Mouse (Mus musculus) hindbrain, postnatal 0 days (tissue): ENCODE measurements at regions not wholly inside any gene's neighbourhood (a gene's known extent, or its start where the extent isn't known, plus 50 kb on each side); places are given as distances from the start of the nearest gene placed in this dataset.
A peak's percentile ranks its signal among the peaks of the same experiment; 100 is the strongest.

Experiments used
- ATAC-seq: fragments of 200-750 bp; cut with Nextera tagmentation; 2 replicates; pipeline ENCODE4 v1.8.0; 2017; ENCODE audit warnings: mild to moderate bottlenecking, moderate TSS enrichment, moderate library complexity
- DNase-seq: peaks from one replicate; pipeline ENCODE4 v3.0.0-alpha.2; 2015; ENCODE audit warnings: low spot score
- H3K27ac ChIP-seq: fragments of 300-500 bp; sonication (generic); 2 replicates; pipeline ENCODE4 v1.5.1; 2014; ENCODE audit warnings: mild to moderate bottlenecking
- H3K27me3 ChIP-seq: fragments of 300-500 bp; sonication (generic); 2 replicates; pipeline ENCODE4 v1.6.1; 2014; ENCODE audit warnings: low read length, mixed read lengths; ENCODE audit not compliant: insufficient read depth
- H3K36me3 ChIP-seq: fragments of 300-500 bp; sonication (generic); 2 replicates; pipeline ENCODE4 v1.6.1; 2014; ENCODE audit warnings: low read length, mixed read lengths; ENCODE audit not compliant: insufficient read depth
- H3K4me1 ChIP-seq: fragments of 300-500 bp; sonication (generic); 2 replicates; pipeline ENCODE4 v1.6.1; 2014; ENCODE audit warnings: antibody characterized with exemption, low read length, mixed read lengths; ENCODE audit not compliant: insufficient read depth
- H3K4me2 ChIP-seq: fragments of 300-500 bp; sonication (generic); 2 replicates; pipeline ENCODE4 v1.6.1; 2014; ENCODE audit warnings: low read depth, mild to moderate bottlenecking, low read length, moderate library complexity, mixed read lengths
- H3K4me3 ChIP-seq: fragments of 300-500 bp; sonication (generic); 2 replicates; pipeline ENCODE4 v1.5.1; 2014; ENCODE audit warnings: low read length
- H3K9ac ChIP-seq: fragments of 300-500 bp; sonication (generic); replicated peaks from 2 replicates; pipeline ENCODE4 v1.6.1; 2014; ENCODE audit warnings: mild to moderate bottlenecking, low read length, moderate library complexity, mixed read lengths
- H3K9me3 ChIP-seq: fragments of 300-500 bp; sonication (generic); 2 replicates; pipeline ENCODE4 v1.6.1; 2016; ENCODE audit warnings: low read length, mixed read lengths
- CTCF ChIP-seq: IDR thresholded peaks from 2 replicates; pipeline ENCODE4 v1.5.1; 2016; ENCODE audit warnings: antibody characterized with exemption, control low read depth, low read depth
- WGBS: fragments of 180-500 bp; shearing (Covaris S2); extraction: QIAGEN DNeasy Blood & Tissue Kit; methylation state at CpG from one replicate; pipeline ENCODE4 v1.1.7; 2014; 5-methylcytosine and 5-hydroxymethylcytosine counted together

GRCm38 (mm10) chr9:12395648-12396047 is 850.0 kb downstream of the Jrkl start:
- H3K4me3 ChIP-seq = no peak overlapping the region
- no peak for TF ChIP-seq CTCF
- no peaks in the 10 kb centered on the region for H3K9me3 ChIP-seq
- no peaks in the 10 kb centered on the region for H3K4me1 ChIP-seq
- DNase-seq (no peak), ATAC-seq (no peak)
- H3K27me3 ChIP-seq = no peaks in the 10 kb centered on the region
- no peak overlapping the region for H3K9ac ChIP-seq
- no peak overlapping the region for H3K4me2 ChIP-seq
- 85% methylated on average over 1 of the region's 1 CpGs for WGBS
- no peaks in the 10 kb centered on the region for H3K36me3 ChIP-seq
- H3K27ac ChIP-seq = no peak overlapping the region

GRCm38 (mm10) chr9:12380732-12381645 is 864.6 kb downstream of the Jrkl start:
- no peaks in the 10 kb centered on the region for H3K9me3 ChIP-seq
- H3K4me2 ChIP-seq = no peak overlapping the region
- no peak overlapping the region for H3K4me3 ChIP-seq
- no peak overlapping the region for H3K9ac ChIP-seq
- TF ChIP-seq CTCF = no peak
- H3K27ac ChIP-seq = no peak overlapping the region
- no peaks in the 10 kb centered on the region for H3K4me1 ChIP-seq
- H3K36me3 ChIP-seq = no peaks in the 10 kb centered on the region
- WGBS = 5% methylated on average over 4 of the region's 4 CpGs
- ATAC-seq (no peak; the same call in 1 of the 2 replicates), DNase-seq (peak; percentile 32)
- H3K27me3 ChIP-seq = no peaks in the 10 kb centered on the region

GRCm38 (mm10) chr9:12380029-12380428 is 865.6 kb downstream of the Jrkl start:
- H3K36me3 ChIP-seq = no peaks in the 10 kb centered on the region
- H3K4me2 ChIP-seq = no peak overlapping the region
- no peak for ATAC-seq
- 76% methylated on average over 2 of the region's 2 CpGs for WGBS
- no peak for DNase-seq
- no peak overlapping the region for H3K9ac ChIP-seq
- H3K4me3 ChIP-seq = no peak overlapping the region
- H3K4me1 ChIP-seq = no peaks in the 10 kb centered on the region
- H3K27ac ChIP-seq = no peak overlapping the region
- no peaks in the 10 kb centered on the region for H3K27me3 ChIP-seq
- H3K9me3 ChIP-seq = no peaks in the 10 kb centered on the region
- no peak for TF ChIP-seq CTCF

- no peak overlapping the region for H3K4me2 ChIP-seq
- no peak for DNase-seq
- 76% methylated on average over 2 of the region's 2 CpGs for WGBS
- no peak overlapping the region for H3K4me3 ChIP-seq
- no peak for TF ChIP-seq CTCF
- no peak overlapping the region for H3K27ac ChIP-seq
- H3K9me3 ChIP-seq = no peaks in the 10 kb centered on the region
- no peak overlapping the region for H3K9ac ChIP-seq
- no peak for ATAC-seq
- no peaks in the 10 kb centered on the region for H3K27me3 ChIP-seq
- H3K4me1 ChIP-seq = no peaks in the 10 kb centered on the region
- H3K36me3 ChIP-seq = no peaks in the 10 kb centered on the region
These were observed 901.3 kb downstream of the Jrkl start for GRCm38 (mm10) chr9:12344296-12344695.

GRCm38 (mm10) chr9:12341453-12341852 is 904.2 kb downstream of the Jrkl start:
- no peak for DNase-seq
- no peaks in the 10 kb centered on the region for H3K27me3 ChIP-seq
- no peaks in the 10 kb centered on the region for H3K9me3 ChIP-seq
- no peak overlapping the region for H3K4me3 ChIP-seq
- no peak overlapping the region for H3K27ac ChIP-seq
- no peak overlapping the region for H3K4me2 ChIP-seq
- ATAC-seq = no peak
- 87% methylated on average over 4 of the region's 4 CpGs for WGBS
- H3K4me1 ChIP-seq = no peaks in the 10 kb centered on the region
- H3K9ac ChIP-seq = no peak overlapping the region
- H3K36me3 ChIP-seq = no peaks in the 10 kb centered on the region
- no peak for TF ChIP-seq CTCF

- Histone ChIP-seq H3K27ac (no peak overlapping the region), H3K36me3 (no peaks in the 10 kb centered on the region), H3K4me2 (no peak overlapping the region), H3K27me3 (no peaks in the 10 kb centered on the region), H3K4me1 (no peaks in the 10 kb centered on the region), H3K4me3 (no peak overlapping the region), H3K9me3 (no peaks in the 10 kb centered on the region), H3K9ac (no peak overlapping the region)
- no peak for DNase-seq
- WGBS = 70% methylated on average over 4 of the region's 4 CpGs
- no peak for TF ChIP-seq CTCF
- no peak for ATAC-seq
These were observed 932.0 kb downstream of the Jrkl start for GRCm38 (mm10) chr9:12313517-12314075.

- 80% methylated on average over 1 of the region's 1 CpGs for WGBS
- Histone ChIP-seq H3K36me3 (no peaks in the 10 kb centered on the region), H3K4me2 (no peak overlapping the region), H3K27me3 (no peaks in the 10 kb centered on the region), H3K9me3 (no peaks in the 10 kb centered on the region), H3K4me3 (no peak overlapping the region), H3K27ac (no peak overlapping the region), H3K9ac (no peak overlapping the region), H3K4me1 (no peaks in the 10 kb centered on the region)
- no peak for ATAC-seq
- no peak for DNase-seq
- no peak for TF ChIP-seq CTCF
These were observed 932.6 kb downstream of the Jrkl start for GRCm38 (mm10) chr9:12313027-12313426.
